ENCODE assay signal across 8 mouse cellular contexts in the genomic region with DNA sequence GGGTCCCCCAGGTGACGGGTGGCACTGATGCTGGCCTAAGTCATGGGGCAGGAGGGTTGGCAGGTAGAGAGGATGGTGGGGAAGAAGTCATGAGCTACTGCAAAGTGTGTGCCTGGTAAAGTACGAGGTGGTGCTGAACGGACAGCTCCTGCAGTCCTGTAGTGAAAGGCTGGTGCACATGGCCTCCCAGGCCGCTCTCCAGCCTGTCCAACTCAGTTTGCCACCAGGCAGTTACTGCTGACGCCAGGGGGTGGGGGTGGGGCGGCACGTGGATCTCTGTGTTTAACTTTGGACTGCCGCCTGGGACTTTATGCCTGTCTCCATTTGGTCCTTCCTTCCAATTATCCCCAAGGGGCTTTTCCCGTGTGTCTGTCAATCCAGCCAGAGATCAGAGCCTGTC. TPM values are rescaled to one million over a fixed set of nuclear protein-coding genes. Genes with fewer than 3 reads are reported as not detected.
DNase-seq lines count a peak whose midpoint lies in the region; ATAC-seq and TF ChIP-seq lines count a peak whose summit lies in the region.

No protein-coding gene starts in this region.

- no peaks in the 10 kb centered on the region for H3K27me3 ChIP-seq in hindbrain, embryonic 11.5 days (ENCODE audit: control insufficient read depth, insufficient read depth, low read length)
- H3K27me3 ChIP-seq in hindbrain, embryonic 13.5 days = peaks cover 14% of the 10 kb centered on the region; the same call in 1 of the 2 replicates
- no peaks in the 10 kb centered on the region for H3K27me3 ChIP-seq in MEL (ENCODE audit: control insufficient read depth in 1 of 2, insufficient read depth in 2 of 2, low read length in 2 of 2)
- no peaks in the 10 kb centered on the region for H3K27me3 ChIP-seq in embryonic facial prominence, embryonic 10.5 days (replicated peaks; ENCODE audit: low read depth, poor library complexity, severe bottlenecking)

- no peak overlapping the region for H3K4me3 ChIP-seq in hindbrain, embryonic 11.5 days (ENCODE audit: low read depth, low read length)
- no peak overlapping the region for H3K4me3 ChIP-seq in hindbrain, embryonic 13.5 days
- H3K4me3 ChIP-seq in MEL (ENCODE audit: control insufficient read depth in 1 of 2, insufficient read depth in 1 of 2, low read depth in 2 of 2, low read length in 2 of 2) = no peak overlapping the region
- no peak overlapping the region for H3K4me3 ChIP-seq in embryonic facial prominence, embryonic 10.5 days

- no peaks in the 10 kb centered on the region for H3K36me3 ChIP-seq in hindbrain, embryonic 11.5 days (ENCODE audit: control insufficient read depth, insufficient read depth, low read length)
- H3K36me3 ChIP-seq in hindbrain, embryonic 13.5 days = no peaks in the 10 kb centered on the region
- no peaks in the 10 kb centered on the region for H3K36me3 ChIP-seq in MEL (ENCODE audit: control insufficient read depth in 1 of 2, insufficient read depth in 2 of 2, low read length in 2 of 2)
- no peaks in the 10 kb centered on the region for H3K36me3 ChIP-seq in embryonic facial prominence, embryonic 10.5 days (replicated peaks)

- H3K4me2 ChIP-seq in hindbrain, embryonic 11.5 days (replicated peaks; ENCODE audit: low read depth, low read length) = no peak overlapping the region
- no peak overlapping the region for H3K4me2 ChIP-seq in hindbrain, embryonic 13.5 days

- DNase-seq in hindbrain, embryonic 11.5 days (ENCODE audit: low spot score) = peak; percentile 82
- DNase-seq in MEL (ENCODE audit: low read depth, low spot score) = peak; percentile 86
- DNase-seq in embryonic facial prominence, embryonic 10.5 days (ENCODE audit: low spot score) = peak; percentile 86
- DNase-seq in kidney, postnatal 10 days = peak; percentile 90
- DNase-seq in urinary bladder, postnatal 4 days (ENCODE audit: low spot score in 2 of 2) = peak; percentile 38 to 75
- DNase-seq in left cerebral cortex, adult 9 months (ENCODE audit: low spot score in 2 of 2) = no peak

- no peak for TF ChIP-seq EP300 in MEL (IDR thresholded peaks at IDR 0.05; ENCODE audit: low read depth in 1 of 2, low read length in 2 of 2)

- H3K79me2 ChIP-seq in MEL (ENCODE audit: control insufficient read depth, insufficient read depth, low read length, poor library complexity) = no peaks in the 10 kb centered on the region

- TF ChIP-seq RAD21 in MEL (IDR thresholded peaks at IDR 0.05; ENCODE audit: low read depth, low read length) = no peak

- no peaks in the 10 kb centered on the region for H3K9me3 ChIP-seq in hindbrain, embryonic 11.5 days (ENCODE audit: control insufficient read depth, low read length)
- H3K9me3 ChIP-seq in hindbrain, embryonic 13.5 days = no peaks in the 10 kb centered on the region
- no peaks in the 10 kb centered on the region for H3K9me3 ChIP-seq in MEL (replicated peaks; ENCODE audit: insufficient read depth, low read length)
- H3K9me3 ChIP-seq in embryonic facial prominence, embryonic 10.5 days = no peaks in the 10 kb centered on the region

- H3K27ac ChIP-seq in hindbrain, embryonic 11.5 days (ENCODE audit: low read depth, low read length) = no peak overlapping the region
- H3K27ac ChIP-seq in hindbrain, embryonic 13.5 days = no peak overlapping the region
- no peak overlapping the region for H3K27ac ChIP-seq in MEL (ENCODE audit: control insufficient read depth, low read depth, low read length)
- no peak overlapping the region for H3K27ac ChIP-seq in embryonic facial prominence, embryonic 10.5 days (replicated peaks)

- 5% methylated on average over 9 of the region's 9 CpGs for WGBS in hindbrain, embryonic 11.5 days
- WGBS in hindbrain, embryonic 13.5 days = 6% methylated on average over 9 of the region's 9 CpGs
- WGBS in embryonic facial prominence, embryonic 10.5 days = 6% methylated on average over 9 of the region's 9 CpGs

- no peak for ATAC-seq in hindbrain, embryonic 11.5 days (ENCODE audit: low FRiP score)
- ATAC-seq in hindbrain, embryonic 13.5 days (ENCODE audit: low FRiP score) = no peak
- ATAC-seq in megakaryocyte progenitor cell, adult 5-6 weeks (replicated peaks; ENCODE audit: poor library complexity) = peak; percentile 89

- no peak for TF ChIP-seq POLR2A in MEL (IDR thresholded peaks at IDR 0.05; ENCODE audit: control insufficient read depth in 1 of 2, insufficient read depth in 1 of 2, low read depth in 1 of 2, low read length in 2 of 2, poor library complexity in 1 of 2)

- no peak overlapping the region for H3K9ac ChIP-seq in hindbrain, embryonic 11.5 days (ENCODE audit: low read depth, low read length)
- no peak overlapping the region for H3K9ac ChIP-seq in hindbrain, embryonic 13.5 days
- H3K9ac ChIP-seq in MEL (ENCODE audit: control insufficient read depth, low read depth, low read length, poor library complexity, severe bottlenecking) = no peak overlapping the region

- 0 out of 2 replicates have a peak, but pooled peaks cover 2% of the 10 kb centered on the region for H3K4me1 ChIP-seq in hindbrain, embryonic 11.5 days (replicated peaks; ENCODE audit: control insufficient read depth, insufficient read depth, low read length)
- peaks cover 16% of the 10 kb centered on the region for H3K4me1 ChIP-seq in hindbrain, embryonic 13.5 days (replicated peaks)
- 0 out of 4 replicates have a peak, but pooled peaks cover 0 to 4% of the 10 kb centered on the region in 2 experiments for H3K4me1 ChIP-seq in MEL (ENCODE audit: control insufficient read depth in 1 of 2, insufficient read depth in 2 of 2, low read length in 2 of 2)
- peaks cover 24% of the 10 kb centered on the region for H3K4me1 ChIP-seq in embryonic facial prominence, embryonic 10.5 days

- TF ChIP-seq CTCF in MEL (IDR thresholded peaks at IDR 0.05 in 2 of 3, conservative IDR thresholded peaks at IDR 0.05 in 1 of 3; ENCODE audit: control insufficient read depth in 1 of 3, insufficient read depth in 1 of 3, low read depth in 2 of 3, low read length in 3 of 3, poor library complexity in 1 of 3, severe bottlenecking in 1 of 3) = no peak

TF ChIP-seq in MEL, 35 proteins besides CTCF, POLR2A, EP300 and RAD21 (continues in another document):
- peak; percentile 90 for TF ChIP-seq MAX (IDR thresholded peaks at IDR 0.05; ENCODE audit: low read length)
- no peak for TF ChIP-seq UBTF (IDR thresholded peaks at IDR 0.05; ENCODE audit: borderline replicate concordance, insufficient read depth, low read depth, low read length)
- TF ChIP-seq MXI1 (IDR thresholded peaks at IDR 0.05; ENCODE audit: low read depth, low read length) = peak; percentile 99
- TF ChIP-seq ETS1 (IDR thresholded peaks at IDR 0.05; ENCODE audit: low read depth, low read length) = no peak

RNA-seq across cellular contexts. Expression of gene Lhfpl5, which starts 5.0 kb away (rescaled TPM):
- 2.0 and 2.2 TPM in 2 replicates for polyA plus RNA-seq in hindbrain, embryonic 11.5 days (2014; fragmentation: Nextera tagmentation; extraction: Ambion mirVana)
- 6.4 and 7.2 TPM in 2 replicates for polyA plus RNA-seq in hindbrain, embryonic 13.5 days (2015; fragmentation: Nextera tagmentation; extraction: Ambion mirVana)
- total RNA-seq in MEL (2012; rRNA removed) = not detected in 2 replicates
- polyA plus RNA-seq in MEL (2012; ENCODE audit: insufficient read depth in 1 of 2, insufficient read length in 2 of 2, low read depth in 1 of 2, low replicate concordance in 2 of 2, missing spikeins in 1 of 2) = under 1 TPM in 1 of 2 experiments, not detected in 1; 0.19 TPM
- 1.1 TPM in 2 replicates for polyA plus RNA-seq in embryonic facial prominence, embryonic 10.5 days (2016; fragmentation: Nextera tagmentation; extraction: Ambion mirVana)
- not detected in 2 replicates for total RNA-seq in megakaryocyte progenitor cell, adult 5-6 weeks (2015)
- not detected in 2 replicates for total RNA-seq in megakaryocyte progenitor cell, adult 5-6 weeks (2017)

RNA-seq across cellular contexts. Expression of gene Clps, which starts 19.8 kb away (rescaled TPM):
- not detected in 2 replicates for polyA plus RNA-seq in hindbrain, embryonic 11.5 days (2014; fragmentation: Nextera tagmentation; extraction: Ambion mirVana)
- polyA plus RNA-seq in hindbrain, embryonic 13.5 days (2015; fragmentation: Nextera tagmentation; extraction: Ambion mirVana) = 0.58 TPM in 1 of 2 replicates, not detected in the other
- total RNA-seq in MEL (2012; rRNA removed) = not detected in 2 replicates
- polyA plus RNA-seq in MEL (2012; ENCODE audit: insufficient read depth in 1 of 2, insufficient read length in 2 of 2, low read depth in 1 of 2, low replicate concordance in 2 of 2, missing spikeins in 1 of 2) = not detected
- not detected in 2 replicates for polyA plus RNA-seq in embryonic facial prominence, embryonic 10.5 days (2016; fragmentation: Nextera tagmentation; extraction: Ambion mirVana)
- total RNA-seq in megakaryocyte progenitor cell, adult 5-6 weeks (2015) = not detected in 2 replicates
- not detected in 2 replicates for total RNA-seq in megakaryocyte progenitor cell, adult 5-6 weeks (2017)

RNA-seq across cellular contexts. Expression of gene Clpsl2, which starts 31.2 kb away (rescaled TPM):
- not detected in 2 replicates for polyA plus RNA-seq in hindbrain, embryonic 11.5 days (2014; fragmentation: Nextera tagmentation; extraction: Ambion mirVana)
- not detected in 2 replicates for polyA plus RNA-seq in hindbrain, embryonic 13.5 days (2015; fragmentation: Nextera tagmentation; extraction: Ambion mirVana)
- not detected in 2 replicates for total RNA-seq in MEL (2012; rRNA removed)
- not detected for polyA plus RNA-seq in MEL (2012; ENCODE audit: insufficient read depth in 1 of 2, insufficient read length in 2 of 2, low read depth in 1 of 2, low replicate concordance in 2 of 2, missing spikeins in 1 of 2)
- not detected in 2 replicates for polyA plus RNA-seq in embryonic facial prominence, embryonic 10.5 days (2016; fragmentation: Nextera tagmentation; extraction: Ambion mirVana)
- total RNA-seq in megakaryocyte progenitor cell, adult 5-6 weeks (2015) = not detected in 2 replicates
- not detected in 2 replicates for total RNA-seq in megakaryocyte progenitor cell, adult 5-6 weeks (2017)

RNA-seq across cellular contexts. Expression of gene Srpk1, which starts 42.1 kb away (rescaled TPM):
- polyA plus RNA-seq in hindbrain, embryonic 11.5 days (2014; fragmentation: Nextera tagmentation; extraction: Ambion mirVana) = 133 and 164 TPM in 2 replicates
- 105 and 107 TPM in 2 replicates for polyA plus RNA-seq in hindbrain, embryonic 13.5 days (2015; fragmentation: Nextera tagmentation; extraction: Ambion mirVana)
- total RNA-seq in MEL (2012; rRNA removed) = 125 and 138 TPM in 2 replicates
- 100 to 1,000 TPM; 119 to 211 TPM for polyA plus RNA-seq in MEL (2012; ENCODE audit: insufficient read depth in 1 of 2, insufficient read length in 2 of 2, low read depth in 1 of 2, low replicate concordance in 2 of 2, missing spikeins in 1 of 2)
- 130 and 133 TPM in 2 replicates for polyA plus RNA-seq in embryonic facial prominence, embryonic 10.5 days (2016; fragmentation: Nextera tagmentation; extraction: Ambion mirVana)
- total RNA-seq in megakaryocyte progenitor cell, adult 5-6 weeks (2015) = 129 and 131 TPM in 2 replicates
- total RNA-seq in megakaryocyte progenitor cell, adult 5-6 weeks (2017) = 134 and 140 TPM in 2 replicates

RNA-seq across cellular contexts. Expression of gene Armc12, which starts 49.8 kb away (rescaled TPM):
- polyA plus RNA-seq in hindbrain, embryonic 11.5 days (2014; fragmentation: Nextera tagmentation; extraction: Ambion mirVana) = not detected in 2 replicates
- polyA plus RNA-seq in hindbrain, embryonic 13.5 days (2015; fragmentation: Nextera tagmentation; extraction: Ambion mirVana) = not detected in 2 replicates
- total RNA-seq in MEL (2012; rRNA removed) = not detected in 2 replicates
- under 1 TPM in 1 of 2 experiments, not detected in 1; 0.15 TPM for polyA plus RNA-seq in MEL (2012; ENCODE audit: insufficient read depth in 1 of 2, insufficient read length in 2 of 2, low read depth in 1 of 2, low replicate concordance in 2 of 2, missing spikeins in 1 of 2)
- polyA plus RNA-seq in embryonic facial prominence, embryonic 10.5 days (2016; fragmentation: Nextera tagmentation; extraction: Ambion mirVana) = not detected in 2 replicates
- total RNA-seq in megakaryocyte progenitor cell, adult 5-6 weeks (2015) = not detected in 2 replicates
- not detected in 2 replicates for total RNA-seq in megakaryocyte progenitor cell, adult 5-6 weeks (2017)

Comparison
In these comparisons a context has a peak if more than half of its experiments do, and no peak if none do; other contexts are left out.
1. DNase-seq: peak in hindbrain, embryonic 11.5 days (single experiment), MEL (single experiment), embryonic facial prominence, embryonic 10.5 days (single experiment), kidney, postnatal 10 days (single experiment) and urinary bladder, postnatal 4 days (2 of 2); none in left cerebral cortex, adult 9 months (0 of 2).